Mouse (Mus musculus): ENCODE results near the gene Kcnab3.

Gene Kcnab3

DNA sequence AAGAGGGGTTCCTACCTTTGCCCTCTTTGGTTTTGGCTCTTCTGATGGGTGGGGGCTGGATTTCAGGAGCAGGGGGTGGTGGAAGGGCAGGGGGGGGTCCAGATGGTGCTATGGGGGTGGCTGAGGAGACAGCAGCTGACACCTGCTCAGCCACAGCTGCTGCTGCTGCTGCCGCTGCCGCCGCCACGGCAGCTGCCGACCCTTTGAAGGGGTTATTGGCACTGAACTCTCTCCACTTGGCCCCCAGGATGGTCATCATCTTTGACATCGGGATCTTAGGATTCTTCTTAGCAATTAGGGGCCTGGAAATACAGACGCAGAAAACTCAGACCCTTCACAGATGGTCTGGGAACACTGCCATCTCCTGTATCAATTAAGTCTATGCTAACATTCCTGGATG lies 36.0 kb downstream of the Kcnab3 start:
- Histone ChIP-seq H3K27me3 (ENCODE audit: control insufficient read depth, insufficient read depth, low read length, poor library complexity, severe bottlenecking) (no peaks in the 10 kb centered on the region), H3K36me3 (ENCODE audit: control insufficient read depth, insufficient read depth, low read length, poor library complexity, severe bottlenecking) (peaks cover 12% of the 10 kb centered on the region)
- DNase-seq (ENCODE audit: low read depth, low spot score), result no peak

DNA sequence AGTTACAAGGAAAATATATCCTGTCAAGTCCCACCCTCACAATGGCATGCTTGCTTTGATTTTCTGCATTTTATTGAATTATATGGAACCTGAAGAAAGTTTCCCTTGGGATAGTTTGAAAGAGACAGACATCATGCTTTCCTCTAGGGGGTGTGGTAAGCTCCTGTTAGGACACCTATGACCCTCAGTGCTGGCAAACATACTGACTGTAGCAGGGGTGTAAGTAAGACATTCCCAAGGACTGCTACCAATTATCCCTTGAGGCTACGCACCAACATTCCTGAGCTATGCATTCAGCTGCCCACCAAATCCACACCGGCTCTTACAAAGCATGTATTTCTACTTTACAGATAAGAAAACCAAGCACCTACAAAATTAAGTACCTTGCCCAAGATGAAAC lies 36.4 kb downstream of the Kcnab3 start:
- Histone ChIP-seq H3K36me3 (ENCODE audit: control insufficient read depth, insufficient read depth, low read length, poor library complexity, severe bottlenecking) (peaks cover 12% of the 10 kb centered on the region), H3K27me3 (ENCODE audit: control insufficient read depth, insufficient read depth, low read length, poor library complexity, severe bottlenecking) (no peaks in the 10 kb centered on the region)
- DNase-seq (ENCODE audit: low read depth, low spot score), result no peak

DNA sequence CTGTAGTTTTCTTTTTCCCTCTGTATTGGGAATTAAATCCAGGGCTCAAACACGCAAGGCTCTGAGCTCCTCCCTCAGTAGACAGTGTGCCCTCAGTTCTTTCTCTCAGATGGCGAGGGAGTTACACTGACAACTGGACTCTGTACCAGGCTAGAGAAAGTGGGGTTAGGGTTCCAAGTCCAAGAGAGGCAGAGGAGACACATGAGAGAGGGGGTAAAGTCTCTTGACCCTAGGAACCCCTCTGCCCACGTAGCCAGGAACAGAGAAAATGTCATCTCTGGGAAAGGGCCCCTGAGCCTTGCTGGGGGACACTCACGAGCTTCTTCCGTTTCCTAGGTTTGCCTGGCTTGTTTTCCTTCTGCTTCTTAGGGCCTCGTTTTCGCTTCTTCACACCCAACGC lies 38.3 kb downstream of the Kcnab3 start:
- Histone ChIP-seq H3K36me3 (ENCODE audit: control insufficient read depth, insufficient read depth, low read length, poor library complexity, severe bottlenecking) (peaks cover 10% of the 10 kb centered on the region), H3K27me3 (ENCODE audit: control insufficient read depth, insufficient read depth, low read length, poor library complexity, severe bottlenecking) (no peaks in the 10 kb centered on the region)
- DNase-seq (ENCODE audit: low read depth, low spot score), result no peak

- Histone ChIP-seq H3K27me3 (ENCODE audit: control insufficient read depth, insufficient read depth, low read length, poor library complexity, severe bottlenecking) (no peaks in the 10 kb centered on the region), H3K36me3 (ENCODE audit: control insufficient read depth, insufficient read depth, low read length, poor library complexity, severe bottlenecking) (peaks cover 10% of the 10 kb centered on the region)
- no peak for DNase-seq (ENCODE audit: low read depth, low spot score)
Measured at GRCm38 (mm10) chr11:69364910-69365309, 38.9 kb downstream of the Kcnab3 start.

DNA sequence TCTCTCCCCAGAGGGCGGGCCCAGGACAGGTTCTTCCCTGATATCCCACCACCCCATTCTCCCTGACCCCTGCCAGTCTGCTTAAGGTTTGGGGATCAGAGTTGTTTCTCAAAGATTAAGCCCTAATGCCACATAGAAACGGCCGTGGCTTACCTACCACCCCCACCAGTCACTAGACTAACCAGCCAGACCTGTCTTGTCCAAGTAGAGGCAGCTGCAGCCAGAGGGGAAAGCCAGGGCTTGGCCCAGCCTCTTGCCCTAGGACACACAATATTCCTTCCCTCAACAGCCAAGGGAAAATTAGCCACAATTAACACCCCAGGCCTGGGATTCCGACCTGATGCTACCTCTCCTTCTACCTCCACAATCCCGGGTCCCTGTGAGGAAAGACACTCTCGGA lies 39.7 kb downstream of the Kcnab3 start:
- peaks cover 9% of the 10 kb centered on the region for H3K36me3 ChIP-seq (ENCODE audit: control insufficient read depth, insufficient read depth, low read length, poor library complexity, severe bottlenecking)
- no peak for DNase-seq (ENCODE audit: low read depth, low spot score)
- H3K27me3 ChIP-seq (ENCODE audit: control insufficient read depth, insufficient read depth, low read length, poor library complexity, severe bottlenecking), result no peaks in the 10 kb centered on the region

- no peaks in the 10 kb centered on the region for H3K27me3 ChIP-seq (ENCODE audit: control insufficient read depth, insufficient read depth, low read length, poor library complexity, severe bottlenecking)
Measured at GRCm38 (mm10) chr11:69366157-69366854, 40.2 kb downstream of the Kcnab3 start.

DNA sequence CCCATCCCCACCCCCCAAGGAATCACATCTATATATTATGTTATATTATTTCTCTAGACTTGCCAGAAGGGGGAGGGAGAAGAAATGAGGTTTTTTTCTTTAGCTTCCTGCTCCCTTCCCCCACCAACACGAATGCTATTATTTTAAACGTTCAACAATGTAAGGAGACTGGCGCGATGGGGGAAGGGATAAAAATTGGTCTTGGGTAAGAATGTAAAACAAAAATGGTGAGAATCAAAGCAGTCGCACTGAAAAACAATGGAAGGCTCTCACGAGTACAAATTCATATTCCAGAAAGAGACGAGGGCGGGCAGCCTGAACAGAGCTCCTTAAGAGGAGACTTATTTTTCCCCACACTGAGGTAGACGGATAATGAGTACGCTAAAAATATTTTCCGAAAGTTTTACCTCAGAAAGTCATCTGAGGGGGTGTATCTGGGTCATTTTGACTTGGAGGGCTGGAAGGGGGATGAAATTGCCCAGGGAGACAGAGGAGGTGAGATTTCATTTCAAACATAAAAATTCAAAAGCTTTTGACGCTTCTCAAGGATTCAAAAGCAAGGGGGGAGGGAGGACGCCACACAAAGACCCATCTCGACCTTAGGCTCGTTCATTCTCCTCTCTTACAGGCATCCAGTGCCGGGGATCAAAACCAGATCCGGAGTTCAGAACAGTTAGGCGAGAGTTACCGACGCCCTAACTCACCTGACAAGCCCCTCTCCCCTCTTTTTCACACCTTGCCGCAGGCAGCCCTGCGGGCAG lies 41.0 kb downstream of the Kcnab3 start:
- peak; percentile 41 for DNase-seq (ENCODE audit: low read depth, low spot score)
- H3K36me3 ChIP-seq (ENCODE audit: control insufficient read depth, insufficient read depth, low read length, poor library complexity, severe bottlenecking), result peaks cover 5% of the 10 kb centered on the region; the same call in 1 of the 2 replicates
- H3K27me3 ChIP-seq (ENCODE audit: control insufficient read depth, insufficient read depth, low read length, poor library complexity, severe bottlenecking), result no peaks in the 10 kb centered on the region

More at GRCm38 (mm10) chr11:69366157-69366854, 40.2 kb downstream of the Kcnab3 start:
- DNase-seq (ENCODE audit: low read depth, low spot score), result peak; percentile 92
- peaks cover 9% of the 10 kb centered on the region for H3K36me3 ChIP-seq (ENCODE audit: control insufficient read depth, insufficient read depth, low read length, poor library complexity, severe bottlenecking)

DNA sequence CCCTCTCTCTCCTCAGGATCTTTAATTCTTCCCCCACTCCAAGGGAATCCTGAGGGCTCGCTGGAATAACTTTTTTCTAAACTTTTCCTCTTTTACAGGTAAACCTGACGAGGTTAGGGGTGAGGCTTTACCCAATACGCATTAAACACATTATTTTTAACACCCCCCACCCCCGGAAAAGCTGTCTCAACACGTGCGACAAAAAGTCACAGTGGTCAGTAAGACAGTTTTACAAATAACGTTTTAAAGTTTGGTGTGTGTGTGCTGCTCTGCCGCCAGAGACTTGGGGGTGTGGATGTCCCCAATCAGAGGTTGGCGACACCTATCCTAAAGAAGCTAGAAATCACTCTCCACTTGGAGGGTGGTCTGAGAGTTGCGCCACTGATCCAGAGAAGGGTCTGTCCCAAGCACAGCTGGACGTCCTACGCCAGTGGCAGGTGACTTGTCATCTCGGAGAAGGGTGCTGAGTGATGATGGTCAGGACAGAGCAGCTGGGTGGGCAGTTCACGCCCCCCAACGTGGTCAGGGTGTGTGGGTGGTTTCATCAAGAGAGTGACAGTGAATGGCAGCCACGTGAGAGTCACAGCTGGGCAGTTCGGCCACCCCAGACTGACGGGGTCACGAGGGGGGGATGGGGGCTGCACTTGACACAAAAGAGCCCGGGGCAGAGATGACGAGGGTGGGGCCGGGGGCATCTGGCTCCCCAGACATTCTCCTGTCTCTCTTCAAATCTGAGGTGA lies 41.7 kb downstream of the Kcnab3 start:
- no peaks in the 10 kb centered on the region for H3K27me3 ChIP-seq (ENCODE audit: control insufficient read depth, insufficient read depth, low read length, poor library complexity, severe bottlenecking)
- DNase-seq (ENCODE audit: low read depth, low spot score), result peak; percentile 77

DNA sequence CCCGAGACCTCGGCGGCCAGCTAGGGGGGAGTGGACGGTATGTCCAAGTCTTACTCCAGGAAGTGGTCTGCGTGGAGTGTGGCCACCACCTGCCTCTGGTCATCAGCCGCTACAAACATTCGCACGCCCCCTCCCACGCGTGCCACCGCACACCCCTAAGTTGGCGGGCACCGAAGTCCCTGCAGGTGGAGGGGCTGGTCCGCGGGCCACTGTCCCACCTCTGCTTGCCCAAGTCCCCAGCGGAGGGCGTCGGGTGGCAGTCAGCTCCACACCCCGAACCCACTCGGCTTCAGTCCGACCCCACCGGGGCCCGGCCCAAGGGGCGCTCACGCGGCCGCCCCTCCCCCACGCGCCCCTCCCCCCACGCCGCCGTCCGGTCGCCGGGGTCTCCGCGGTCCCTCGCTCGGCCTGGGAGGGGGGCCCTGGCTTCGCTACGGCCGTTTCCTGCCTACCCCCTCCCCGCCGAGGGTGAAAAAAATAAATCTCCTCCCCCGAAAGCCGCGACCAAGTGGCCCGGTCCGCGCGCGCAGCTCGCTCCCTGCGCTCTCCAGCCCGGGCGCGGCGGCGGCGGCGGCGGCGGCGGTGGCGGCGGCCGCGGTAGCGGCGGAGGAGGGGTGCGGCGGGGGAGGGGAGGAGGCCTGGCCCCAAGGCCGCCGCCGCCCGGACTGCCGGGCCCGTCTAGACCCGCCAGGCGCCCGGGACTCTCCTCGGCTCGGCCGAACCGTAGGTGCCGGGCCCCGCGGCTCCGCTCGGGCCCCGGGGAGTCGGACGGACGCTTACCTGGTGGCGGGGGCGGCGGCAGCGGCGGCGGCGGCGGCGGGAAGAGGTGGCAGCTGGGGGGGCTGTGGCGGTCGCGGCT lies 42.5 kb downstream of the Kcnab3 start:
- Histone ChIP-seq H3K36me3 (ENCODE audit: control insufficient read depth, insufficient read depth, low read length, poor library complexity, severe bottlenecking) (peaks cover 3% of the 10 kb centered on the region; the same call in 1 of the 2 replicates), H3K27me3 (ENCODE audit: control insufficient read depth, insufficient read depth, low read length, poor library complexity, severe bottlenecking) (no peaks in the 10 kb centered on the region)
- peak; percentile 55 for DNase-seq (ENCODE audit: low read depth, low spot score)

More for the DNA sequence above, 41.7 kb downstream of the Kcnab3 start:
- H3K36me3 ChIP-seq (ENCODE audit: control insufficient read depth, insufficient read depth, low read length, poor library complexity, severe bottlenecking), result peaks cover 2% of the 10 kb centered on the region; the same call in 1 of the 2 replicates

DNA sequence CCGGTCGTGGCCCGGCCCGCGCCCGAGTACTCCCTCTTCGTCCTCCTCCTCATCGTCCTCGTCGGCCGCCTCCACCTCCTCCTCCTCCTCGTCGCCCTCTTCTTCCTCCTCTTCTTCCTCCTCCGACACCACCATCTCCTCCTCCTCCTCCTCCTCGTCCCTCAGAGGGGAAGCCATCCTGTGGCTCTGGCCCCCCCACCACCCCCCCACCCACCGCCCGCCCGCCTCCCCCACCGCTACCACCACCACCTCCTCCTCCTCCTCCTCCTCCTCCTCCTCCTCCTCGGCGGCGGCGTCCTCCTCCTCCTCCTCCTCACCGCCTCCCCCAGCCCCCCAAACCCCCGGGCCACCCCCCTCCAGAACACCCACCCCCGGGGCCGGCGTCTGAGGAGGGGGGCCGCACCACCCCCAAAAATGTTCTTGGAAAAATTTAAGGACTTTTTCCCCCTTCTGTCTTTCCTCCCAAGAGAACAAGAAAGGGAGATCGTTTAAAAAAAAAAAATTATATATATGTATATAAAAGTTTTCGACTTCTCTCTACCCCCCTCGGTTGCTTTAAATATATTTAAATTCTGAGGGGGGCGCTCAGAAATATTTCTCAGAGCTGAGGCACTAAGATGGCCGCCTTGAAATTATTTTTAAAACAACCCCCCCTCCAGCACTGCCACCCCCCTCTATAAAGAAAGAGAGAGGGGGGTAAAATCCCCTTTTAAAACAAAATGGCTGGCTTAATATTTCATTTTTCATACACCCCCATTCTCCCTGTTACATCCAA lies 43.3 kb downstream of the Kcnab3 start, which contains the start of gene Chd3:
TSS of gene Chd3 (minus strand) at position 192 of the 775 bp plus-strand sequence.
- Histone ChIP-seq H3K27me3 (ENCODE audit: control insufficient read depth, insufficient read depth, low read length, poor library complexity, severe bottlenecking) (no peaks in the 10 kb centered on the region), H3K36me3 (ENCODE audit: control insufficient read depth, insufficient read depth, low read length, poor library complexity, severe bottlenecking) (0 out of 2 replicates have a peak, but pooled peaks cover 2% of the 10 kb centered on the region)
- peak; percentile 29 for DNase-seq (ENCODE audit: low read depth, low spot score)

DNA sequence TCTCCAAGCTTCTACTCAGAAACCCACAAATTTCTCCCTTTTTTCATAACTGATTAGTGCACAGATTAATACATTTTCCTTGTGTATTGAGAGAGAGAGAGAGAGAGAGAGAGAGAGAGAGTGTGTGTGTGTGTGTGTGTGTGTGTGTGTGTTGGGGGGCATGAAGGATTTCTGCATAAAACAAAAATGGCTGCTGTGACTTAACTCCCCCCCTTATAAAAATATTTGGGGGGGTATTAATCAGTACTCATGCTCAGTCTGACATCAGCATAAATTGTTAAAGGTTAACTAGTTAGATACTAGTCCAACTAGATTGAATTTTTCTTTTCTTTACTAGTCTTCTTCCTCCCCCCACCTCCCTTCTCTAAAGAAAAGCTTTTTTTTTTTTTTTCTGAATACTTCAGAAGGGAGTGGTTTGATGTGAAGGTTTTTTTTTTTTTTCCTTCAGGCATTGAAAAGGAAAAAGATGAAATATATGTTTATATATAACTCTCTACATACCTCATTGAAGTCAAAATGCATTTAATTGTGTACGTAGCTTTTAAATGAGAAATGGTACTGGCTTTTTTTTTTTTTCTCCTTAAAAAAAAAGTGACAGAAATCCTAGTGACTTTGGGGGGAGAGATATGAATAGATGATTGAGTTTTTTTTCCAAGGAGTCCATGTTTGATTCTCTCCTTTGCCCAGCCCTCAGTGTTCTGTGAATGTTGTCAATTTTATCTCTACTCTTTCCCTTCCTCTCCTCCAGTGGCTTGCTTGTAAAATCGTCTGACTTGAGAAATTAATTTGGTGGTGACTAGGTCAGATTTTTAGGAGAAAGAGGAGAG lies 44.1 kb downstream of the Kcnab3 start:
- no peak for DNase-seq (ENCODE audit: low read depth, low spot score)
- H3K36me3 ChIP-seq (ENCODE audit: control insufficient read depth, insufficient read depth, low read length, poor library complexity, severe bottlenecking), result 0 out of 2 replicates have a peak, but pooled peaks cover 2% of the 10 kb centered on the region
- no peaks in the 10 kb centered on the region for H3K27me3 ChIP-seq (ENCODE audit: control insufficient read depth, insufficient read depth, low read length, poor library complexity, severe bottlenecking)

DNA sequence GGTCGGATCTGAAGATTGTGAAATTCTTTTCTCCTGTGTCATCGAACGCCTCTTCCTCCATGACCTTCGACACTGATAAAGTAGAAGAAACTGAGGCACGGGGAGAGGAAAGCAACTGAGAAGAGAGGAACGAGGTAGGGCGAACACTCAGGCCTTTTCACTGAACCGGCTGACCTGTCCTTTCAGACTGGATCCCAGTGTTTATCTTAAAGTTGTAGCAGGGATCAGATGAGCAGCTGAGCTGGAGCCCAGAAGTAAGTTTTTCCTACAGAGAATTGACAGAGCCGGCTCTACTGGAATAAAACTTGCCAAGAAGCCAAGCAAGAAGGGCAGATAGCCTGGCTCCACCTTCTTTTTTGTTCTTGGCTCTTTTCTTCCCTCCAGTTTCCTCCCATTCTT lies 44.8 kb downstream of the Kcnab3 start:
- DNase-seq (ENCODE audit: low read depth, low spot score), result no peak
- H3K36me3 ChIP-seq (ENCODE audit: control insufficient read depth, insufficient read depth, low read length, poor library complexity, severe bottlenecking), result 0 out of 2 replicates have a peak, but pooled peaks cover 2% of the 10 kb centered on the region
- H3K27me3 ChIP-seq (ENCODE audit: control insufficient read depth, insufficient read depth, low read length, poor library complexity, severe bottlenecking), result no peaks in the 10 kb centered on the region

GRCm38 (mm10) chr11:69371601-69372000 lies 45.5 kb downstream of the Kcnab3 start:
- Histone ChIP-seq H3K27me3 (ENCODE audit: control insufficient read depth, insufficient read depth, low read length, poor library complexity, severe bottlenecking) (no peaks in the 10 kb centered on the region), H3K36me3 (ENCODE audit: control insufficient read depth, insufficient read depth, low read length, poor library complexity, severe bottlenecking) (0 out of 2 replicates have a peak, but pooled peaks cover 2% of the 10 kb centered on the region)
- no peak for DNase-seq (ENCODE audit: low read depth, low spot score)

Measured in splenic B cell, adult 2 months (primary cell).